Mouse (Mus musculus): ENCODE data around the gene Bcl2a1b. TPM values are rescaled to one million over a fixed set of nuclear protein-coding genes. Genes with fewer than 3 reads are reported as not detected.

The Bcl2a1b gene
- polyA plus RNA-seq, 2 experiments: 0.94 to 1.1 TPM

DNA sequence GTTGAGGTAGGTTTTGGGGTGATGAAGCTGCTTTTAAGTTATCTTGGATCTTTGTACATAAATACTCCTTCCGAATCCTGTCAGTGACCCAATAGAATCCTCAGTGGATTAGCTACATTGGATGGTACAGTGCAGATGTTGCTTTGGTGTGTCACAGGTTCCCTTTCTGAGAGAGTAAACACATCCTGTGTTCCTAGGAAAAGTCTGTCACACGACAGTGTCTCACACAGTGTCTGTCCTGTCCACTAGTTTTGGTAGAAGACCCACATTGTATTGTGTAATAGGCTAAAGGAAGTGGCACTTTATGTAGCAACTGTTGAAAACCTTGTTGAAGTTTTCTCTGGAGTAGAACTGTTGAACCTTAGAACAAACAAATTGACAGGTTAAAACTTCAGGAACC, 54.4 kb downstream of the Bcl2a1b start:
- Histone ChIP-seq H3K27me3 (ENCODE audit: control insufficient read depth, insufficient read depth, low read length) (no peaks in the 10 kb centered on the region), H3K4me2 (ENCODE audit: low read depth) (no peak overlapping the region), H3K4me3 (ENCODE audit: insufficient read depth in 1 of 2, low read depth in 2 of 2, low read length in 2 of 2) (no peak overlapping the region), H3K9ac (replicated peaks) (no peak overlapping the region), H3K27ac (no peak overlapping the region), H3K9me3 (ENCODE audit: control insufficient read depth, low read length) (no peaks in the 10 kb centered on the region), H3K36me3 (replicated peaks; ENCODE audit: control insufficient read depth, insufficient read depth, low read depth) (no peaks in the 10 kb centered on the region), H3K4me1 (replicated peaks; ENCODE audit: control insufficient read depth in 2 of 2, insufficient read depth in 2 of 2, low read length in 1 of 2) (no peaks in the 10 kb centered on the region)
- 49% methylated on average over 2 of the region's 2 CpGs for WGBS (ENCODE audit: insufficient replicate concordance)
- ATAC-seq (ENCODE audit: insufficient read depth) (no peak), DNase-seq (ENCODE audit: low read depth in 3 of 3, low spot score in 3 of 3) (no peak)
- no peak for TF ChIP-seq EP300 (IDR thresholded peaks at IDR 0.05; ENCODE audit: low read depth)
- TF ChIP-seq CTCF (IDR thresholded peaks at IDR 0.05; ENCODE audit: low read depth): no peak

DNA sequence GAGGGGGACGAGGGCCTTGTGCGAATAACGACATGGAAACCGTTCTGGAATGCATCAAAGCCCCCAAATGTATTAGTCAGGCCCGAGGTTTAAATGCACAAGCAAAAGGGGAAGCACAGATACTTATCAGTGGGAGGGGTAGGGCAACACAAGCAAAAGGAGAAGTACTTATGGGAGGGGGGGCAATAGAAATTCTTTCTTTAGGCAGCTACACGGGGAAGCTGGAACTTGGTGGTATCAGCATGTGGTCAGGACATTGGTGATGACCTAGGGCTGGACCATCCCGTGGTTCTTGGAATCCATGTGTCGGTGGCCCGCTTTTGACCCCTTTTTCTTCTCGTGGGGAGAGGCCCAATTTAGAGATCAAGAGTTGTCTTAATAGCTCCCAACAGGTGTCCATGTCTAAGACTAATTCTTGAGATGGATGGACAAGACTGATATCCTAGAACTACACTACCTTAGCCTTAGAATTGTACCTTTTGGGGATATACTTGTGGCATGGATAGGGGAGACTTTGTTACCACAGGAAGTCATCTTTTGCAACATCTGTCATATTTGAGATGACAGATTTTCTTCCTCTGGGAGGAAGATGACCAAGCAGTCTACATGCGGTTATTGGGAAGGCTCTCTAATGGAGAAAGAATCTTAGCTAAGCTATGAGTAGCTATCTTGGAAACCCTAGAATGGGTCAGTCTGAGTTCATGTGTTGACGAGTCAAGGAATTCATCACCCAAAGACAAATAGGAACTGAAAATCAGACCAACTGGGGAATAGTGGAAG, 57.7 kb downstream of the Bcl2a1b start:
- H3K9ac ChIP-seq (replicated peaks): no peak overlapping the region
- no peaks in the 10 kb centered on the region for H3K36me3 ChIP-seq (replicated peaks; ENCODE audit: control insufficient read depth, insufficient read depth, low read depth)
- no peak overlapping the region for H3K27ac ChIP-seq
- ATAC-seq (ENCODE audit: insufficient read depth) (no peak), DNase-seq (ENCODE audit: low read depth in 3 of 3, low spot score in 3 of 3) (no peak)
- 20% methylated on average over 12 of the region's 12 CpGs for WGBS (ENCODE audit: insufficient replicate concordance)
- no peak overlapping the region for H3K4me2 ChIP-seq (ENCODE audit: low read depth)
- TF ChIP-seq CTCF (IDR thresholded peaks at IDR 0.05; ENCODE audit: low read depth) (no peak), EP300 (IDR thresholded peaks at IDR 0.05; ENCODE audit: low read depth) (no peak)
- no peaks in the 10 kb centered on the region for H3K4me1 ChIP-seq (replicated peaks; ENCODE audit: control insufficient read depth in 2 of 2, insufficient read depth in 2 of 2, low read length in 1 of 2)
- no peak overlapping the region for H3K4me3 ChIP-seq (ENCODE audit: insufficient read depth in 1 of 2, low read depth in 2 of 2, low read length in 2 of 2)
- no peaks in the 10 kb centered on the region for H3K27me3 ChIP-seq (ENCODE audit: control insufficient read depth, insufficient read depth, low read length)
- no peaks in the 10 kb centered on the region for H3K9me3 ChIP-seq (ENCODE audit: control insufficient read depth, low read length)

Other genes starting within 250 kb of the Bcl2a1b start
- 0.11 and 0.35 TPM in 2 replicates for gene Bcl2a1a, start 242.3 kb upstream of the Bcl2a1b start, polyA plus RNA-seq (2012; rRNA removed)
- 0.38 and 0.47 TPM in 2 replicates for gene Bcl2a1a, start 242.3 kb upstream of the Bcl2a1b start, polyA plus RNA-seq (2014; fragmentation: Nextera tagmentation; extraction: Ambion mirVana)
- not detected in 2 replicates for gene Trim43b, start 106.4 kb upstream of the Bcl2a1b start, polyA plus RNA-seq (2012; rRNA removed)
- not detected in 2 replicates for gene Trim43b, start 106.4 kb upstream of the Bcl2a1b start, polyA plus RNA-seq (2014; fragmentation: Nextera tagmentation; extraction: Ambion mirVana)
- gene Gm29094, start 170 bp downstream of the Bcl2a1b start, polyA plus RNA-seq (2012; rRNA removed): not detected in 2 replicates
- gene Gm29094, start 170 bp downstream of the Bcl2a1b start, polyA plus RNA-seq (2014; fragmentation: Nextera tagmentation; extraction: Ambion mirVana): 0.27 TPM in 1 of 2 replicates, not detected in the other
- 4.9 and 8.1 TPM in 2 replicates for gene Mthfs, start 11.5 kb downstream of the Bcl2a1b start, polyA plus RNA-seq (2012; rRNA removed)
- gene Mthfs, start 11.5 kb downstream of the Bcl2a1b start, polyA plus RNA-seq (2014; fragmentation: Nextera tagmentation; extraction: Ambion mirVana): 11.7 and 13.8 TPM in 2 replicates

Data from liver, embryonic 14.5 days (tissue).